Mouse (Mus musculus) cerebellum, adult 9-10 months (tissue): ENCODE results near the gene Rps6.
"Not testable (repeated sequence)": the region's sequence is repeated elsewhere in the genome, so short reads cannot be mapped to it uniquely, and the experiment has no call there.

ENCODE experiments used
- DNase-seq: peaks from one replicate; pipeline ENCODE4 v3.0.0; 2022

The Rps6 gene

GRCm38 (mm10) chr4:86851331-86851730, 5.9 kb downstream of the Rps6 start:
- no peak for DNase-seq

- DNase-seq = no peak
These were observed 10.0 kb downstream of the Rps6 start for GRCm38 (mm10) chr4:86847246-86847645.

GRCm38 (mm10) chr4:86845384-86845783, 11.8 kb downstream of the Rps6 start:
- DNase-seq = peak; percentile 27

GRCm38 (mm10) chr4:86841141-86841540, 16.1 kb downstream of the Rps6 start:
- not testable (repeated sequence) for DNase-seq

- DNase-seq = no peak
These were observed 25.3 kb downstream of the Rps6 start for GRCm38 (mm10) chr4:86831896-86832295.

- no peak for DNase-seq
These were observed 32.1 kb downstream of the Rps6 start for GRCm38 (mm10) chr4:86825143-86825542.

- peak; percentile 40 for DNase-seq
These were observed 34.0 kb downstream of the Rps6 start for GRCm38 (mm10) chr4:86823169-86823568.

- no peak for DNase-seq
These were observed 42.4 kb downstream of the Rps6 start for GRCm38 (mm10) chr4:86814850-86815249.

- peak; percentile 18 for DNase-seq
These were observed 46.6 kb downstream of the Rps6 start for GRCm38 (mm10) chr4:86810604-86811003.
